Mouse (Mus musculus) kidney, embryonic 15.5 days (tissue): ENCODE data around the gene Myo18b. TPM values are rescaled to one million over a fixed set of nuclear protein-coding genes. Genes with fewer than 3 reads are reported as not detected.

Experiments
- ATAC-seq: fragments of 200-750 bp; cut with Nextera tagmentation; replicated peaks from 2 replicates; pipeline ENCODE4 v1.8.0; 2017; ENCODE audit warnings: moderate TSS enrichment; ENCODE audit not compliant: low FRiP score
- H3K27ac ChIP-seq: fragments of 300-500 bp; sonication (generic); 2 replicates; pipeline ENCODE4 v1.5.1; 2015; ENCODE audit warnings: mild to moderate bottlenecking, inconsistent platforms
- H3K27me3 ChIP-seq: fragments of 300-500 bp; sonication (generic); 2 replicates; pipeline ENCODE4 v1.6.1; 2015; ENCODE audit warnings: inconsistent platforms
- H3K36me3 ChIP-seq: fragments of 300-500 bp; sonication (generic); 2 replicates; pipeline ENCODE4 v1.6.1; 2015; ENCODE audit warnings: inconsistent platforms
- H3K4me1 ChIP-seq: fragments of 300-500 bp; sonication (generic); 2 replicates; pipeline ENCODE4 v1.6.1; 2015; ENCODE audit warnings: inconsistent platforms
- H3K4me2 ChIP-seq: fragments of 300-500 bp; sonication (generic); 2 replicates; pipeline ENCODE4 v1.6.1; 2015; ENCODE audit warnings: moderate library complexity, mild to moderate bottlenecking, inconsistent platforms
- H3K4me3 ChIP-seq: fragments of 300-500 bp; sonication (generic); replicated peaks from 2 replicates; pipeline ENCODE4 v1.5.1; 2015; ENCODE audit warnings: mild to moderate bottlenecking, inconsistent platforms
- H3K9ac ChIP-seq: fragments of 300-500 bp; sonication (generic); 2 replicates; pipeline ENCODE4 v1.6.1; 2015; ENCODE audit warnings: mild to moderate bottlenecking, inconsistent platforms
- H3K9me3 ChIP-seq: fragments of 300-500 bp; sonication (generic); replicated peaks from 2 replicates; pipeline ENCODE4 v1.6.1; 2016; ENCODE audit warnings: inconsistent platforms
- WGBS: fragments of 180-500 bp; shearing (Covaris S2); methylation state at CpG from one replicate; pipeline ENCODE4 v1.1.7; 2015; ENCODE audit warnings: mixed read lengths; 5-methylcytosine and 5-hydroxymethylcytosine counted together
- polyA plus RNA-seq: library from polyadenylated mRNA; unstranded; fragments of >200 nt; fragmentation: Nextera tagmentation; extraction: Ambion mirVana; gene quantifications from 2 replicates; pipeline ENCODE4 v1.2.1, GENCODE M21; 2015

The Myo18b gene
- polyA plus RNA-seq, 1 experiment from 2014 or later, result 0.22 TPM

DNA sequence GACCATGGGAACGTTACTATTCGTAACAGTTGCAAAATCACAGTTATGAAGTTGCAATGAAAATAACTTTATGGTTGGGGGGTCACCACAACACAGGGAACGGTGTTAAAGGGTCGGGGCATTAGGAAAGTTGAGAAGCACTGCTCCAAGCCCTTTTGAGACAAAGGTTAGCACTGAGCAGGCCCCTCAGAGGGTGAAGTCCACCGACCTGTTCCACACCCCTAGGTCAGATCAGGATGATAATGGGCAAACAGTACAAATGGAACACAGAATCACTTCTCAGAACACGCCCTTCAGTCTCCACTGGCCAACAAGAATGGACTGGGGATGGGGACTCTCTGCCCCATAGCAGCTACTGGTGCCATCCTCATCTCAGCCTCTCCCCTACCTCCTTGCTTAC is 23.2 kb downstream of the Myo18b start:
- H3K4me1 ChIP-seq, result no peaks in the 10 kb centered on the region
- H3K36me3 ChIP-seq, result no peaks in the 10 kb centered on the region
- no peak overlapping the region for H3K4me3 ChIP-seq
- H3K4me2 ChIP-seq, result no peak overlapping the region
- no peak for ATAC-seq
- WGBS, result 64% methylated on average over 6 of the region's 6 CpGs
- no peak overlapping the region for H3K9ac ChIP-seq
- H3K27ac ChIP-seq, result no peak overlapping the region
- H3K27me3 ChIP-seq, result peaks cover 17% of the 10 kb centered on the region
- no peaks in the 10 kb centered on the region for H3K9me3 ChIP-seq

DNA sequence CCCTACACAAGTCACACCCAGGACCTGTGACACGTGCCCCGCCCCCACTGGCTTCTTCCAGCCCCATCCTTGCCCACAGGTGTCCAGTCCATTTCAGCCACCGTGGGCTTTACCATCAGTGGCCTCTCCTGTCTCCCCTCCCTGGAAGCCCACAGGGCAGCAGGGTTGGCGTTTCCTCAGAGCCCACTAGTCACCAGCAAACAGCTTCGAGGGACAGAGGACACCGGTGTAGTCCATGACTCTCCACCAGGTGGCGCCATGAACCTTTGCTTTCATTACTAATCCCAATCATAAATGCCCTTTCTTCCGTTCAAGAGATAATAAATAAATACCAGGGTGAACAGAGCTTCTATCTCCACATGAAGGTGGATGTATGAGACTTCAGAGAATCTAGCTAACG is 25.4 kb downstream of the Myo18b start:
- no peak overlapping the region for H3K4me3 ChIP-seq
- 23% methylated on average over 9 of the region's 9 CpGs for WGBS
- H3K4me1 ChIP-seq, result no peaks in the 10 kb centered on the region
- no peak for ATAC-seq
- no peaks in the 10 kb centered on the region for H3K36me3 ChIP-seq
- H3K9ac ChIP-seq, result no peak overlapping the region
- H3K9me3 ChIP-seq, result no peaks in the 10 kb centered on the region
- no peak overlapping the region for H3K4me2 ChIP-seq
- no peak overlapping the region for H3K27ac ChIP-seq
- H3K27me3 ChIP-seq, result peaks cover 21% of the 10 kb centered on the region

DNA sequence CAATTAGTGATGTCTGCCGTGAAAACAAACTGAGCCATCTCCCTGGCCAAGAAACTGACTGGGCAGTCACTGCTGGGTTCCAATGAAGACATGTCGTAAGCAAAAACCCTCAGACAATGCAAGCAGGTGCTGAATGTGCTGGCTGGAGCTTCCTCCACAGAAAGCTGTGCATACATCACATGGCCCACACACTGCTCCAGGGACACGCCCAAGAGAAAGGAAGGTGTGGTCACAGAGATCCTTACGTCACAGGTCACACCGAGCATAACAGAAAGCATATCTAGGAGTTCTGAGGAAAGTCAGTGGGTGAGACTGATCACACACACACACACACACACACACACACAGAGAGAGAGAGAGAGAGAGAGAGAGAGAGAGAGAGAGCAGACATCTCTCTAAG is 27.5 kb downstream of the Myo18b start:
- 82% methylated on average over 5 of the region's 5 CpGs for WGBS
- ATAC-seq, result no peak

DNA sequence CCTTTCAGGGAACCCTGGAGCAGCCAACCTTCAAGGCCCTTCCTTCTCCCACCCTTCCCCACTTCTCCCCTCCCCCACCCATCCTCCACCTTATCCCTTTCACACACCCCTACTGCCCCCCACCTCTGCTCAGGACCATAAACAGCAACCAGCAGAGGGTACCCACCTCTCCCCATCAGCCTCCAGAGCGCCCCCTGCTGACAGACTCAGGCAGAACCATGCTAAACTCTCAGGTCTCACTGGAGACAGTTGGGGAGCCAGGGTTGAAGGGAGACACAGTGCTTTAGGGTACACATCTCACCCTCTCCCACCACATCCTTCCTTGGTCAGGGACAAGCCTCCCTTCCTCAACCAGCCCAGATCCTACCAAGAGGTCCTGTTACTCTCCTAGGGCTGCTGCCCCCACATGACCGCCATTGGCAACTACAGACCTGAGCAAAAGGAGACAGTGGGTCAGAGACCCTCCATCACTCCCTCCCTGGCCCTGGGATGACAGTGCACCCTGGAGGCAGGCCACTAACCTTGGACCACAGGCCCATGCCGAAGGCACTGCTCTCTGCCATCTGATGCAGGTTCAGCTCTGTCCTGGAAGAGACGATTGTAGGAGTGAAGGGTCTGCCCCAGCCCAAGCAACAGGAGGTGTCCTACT is 31.3 kb downstream of the Myo18b start:
- Histone ChIP-seq H3K27me3 (peaks cover 7% of the 10 kb centered on the region), H3K9me3 (no peaks in the 10 kb centered on the region), H3K36me3 (no peaks in the 10 kb centered on the region), H3K4me3 (no peak overlapping the region), H3K4me2 (no peak overlapping the region), H3K27ac (no peak overlapping the region), H3K9ac (no peak overlapping the region), H3K4me1 (peaks cover under 1% of the 10 kb centered on the region; the same call in 1 of the 2 replicates)
- WGBS, result 53% methylated on average over 4 of the region's 4 CpGs
- peak; percentile 46; the same call in 1 of the 2 replicates for ATAC-seq

More for the DNA sequence above, 27.5 kb downstream of the Myo18b start:
- H3K9me3 ChIP-seq, result no peaks in the 10 kb centered on the region
- no peak overlapping the region for H3K27ac ChIP-seq
- H3K36me3 ChIP-seq, result no peaks in the 10 kb centered on the region
- H3K27me3 ChIP-seq, result peaks cover 20% of the 10 kb centered on the region
- H3K4me2 ChIP-seq, result no peak overlapping the region
- H3K4me3 ChIP-seq, result no peak overlapping the region
- H3K9ac ChIP-seq, result no peak overlapping the region
- no peaks in the 10 kb centered on the region for H3K4me1 ChIP-seq

DNA sequence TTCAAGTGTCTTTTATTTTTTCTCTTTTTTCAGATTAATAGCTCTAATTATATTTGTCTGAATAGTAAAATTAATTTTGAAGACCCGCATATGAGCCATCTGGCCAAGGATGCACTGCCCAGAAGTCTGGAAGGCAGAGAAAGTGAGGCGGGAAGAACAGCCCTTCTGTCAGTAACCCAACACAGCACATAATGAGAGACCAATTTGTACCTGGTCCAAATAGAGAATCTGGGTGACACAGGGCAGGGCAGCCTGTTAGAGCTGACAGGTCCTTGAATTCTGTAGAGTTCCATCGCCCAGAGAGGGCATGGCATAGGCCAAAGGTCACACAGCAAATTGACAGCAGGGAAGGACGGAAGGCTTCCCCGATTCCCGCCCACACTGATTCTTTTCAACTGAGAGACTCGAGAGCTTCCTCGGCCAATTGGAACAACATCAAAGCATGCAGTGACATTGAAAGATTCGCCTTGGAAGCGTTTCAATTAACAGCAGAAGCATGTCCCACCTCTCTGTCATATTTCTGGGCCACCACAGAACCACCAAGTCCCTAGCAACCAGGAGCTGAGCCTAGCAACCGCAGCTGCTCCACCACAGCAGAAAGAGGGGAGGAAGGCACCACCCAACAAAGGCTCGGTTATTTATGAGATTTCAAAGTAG is 36.7 kb downstream of the Myo18b start:
- Histone ChIP-seq H3K4me1 (peaks cover 18% of the 10 kb centered on the region), H3K4me2 (no peak overlapping the region), H3K4me3 (no peak overlapping the region), H3K27ac (no peak overlapping the region), H3K9ac (no peak overlapping the region), H3K36me3 (no peaks in the 10 kb centered on the region), H3K9me3 (no peaks in the 10 kb centered on the region), H3K27me3 (peaks cover 11% of the 10 kb centered on the region)
- peak; percentile 52; the same call in 1 of the 2 replicates for ATAC-seq
- WGBS, result 19% methylated on average over 12 of the region's 12 CpGs

DNA sequence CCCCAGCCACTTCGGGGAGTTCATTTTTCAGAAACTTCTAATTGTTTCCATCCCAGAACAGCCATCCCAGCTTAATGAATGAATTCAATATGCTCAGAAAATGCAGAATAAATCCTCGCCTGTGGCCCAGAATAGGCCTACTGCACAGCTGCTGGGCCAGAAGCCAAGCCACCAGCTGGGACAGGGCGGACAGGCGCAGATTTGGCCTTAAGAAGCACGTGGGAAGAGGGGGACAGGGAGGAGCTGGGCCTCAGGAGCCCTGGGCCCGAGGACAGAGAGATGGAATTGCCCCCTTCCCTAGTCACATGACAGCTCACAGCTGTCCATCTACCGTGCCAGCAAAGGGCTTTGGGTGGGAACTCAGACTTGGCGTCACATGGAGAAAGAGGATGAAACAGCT is 43.0 kb downstream of the Myo18b start:
- peak; percentile 44; the same call in 1 of the 2 replicates for ATAC-seq
- WGBS, result 41% methylated on average over 8 of the region's 8 CpGs
- peak overlapping the region; percentile 33; the same call in 1 of the 2 replicates for H3K27ac ChIP-seq

DNA sequence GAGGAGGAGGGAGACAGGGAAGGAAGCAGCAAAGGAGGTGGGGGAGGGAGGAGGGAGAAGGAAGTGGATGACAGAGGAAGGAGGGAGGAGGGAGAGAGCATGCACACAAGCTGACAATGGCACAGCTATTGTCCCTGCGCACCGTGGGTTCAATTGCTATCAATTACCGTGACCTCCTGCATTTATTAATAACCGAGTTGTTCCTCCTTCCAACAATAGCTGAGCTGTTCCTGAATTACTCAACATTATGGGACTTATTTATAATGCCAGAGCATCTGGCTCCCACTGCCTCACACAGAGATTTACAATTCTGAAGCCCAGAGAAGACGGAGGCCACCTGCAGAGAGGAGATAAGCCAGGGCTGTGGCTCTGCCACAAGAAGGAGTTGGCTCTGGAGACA is 44.8 kb downstream of the Myo18b start:
- H3K4me1 ChIP-seq, result peaks cover 41% of the 10 kb centered on the region
- H3K4me2 ChIP-seq, result no peak overlapping the region
- peaks cover 36% of the 10 kb centered on the region for H3K27me3 ChIP-seq
- no peak overlapping the region for H3K27ac ChIP-seq
- no peaks in the 10 kb centered on the region for H3K36me3 ChIP-seq
- H3K4me3 ChIP-seq, result no peak overlapping the region
- H3K9ac ChIP-seq, result no peak overlapping the region
- no peaks in the 10 kb centered on the region for H3K9me3 ChIP-seq
- no peak for ATAC-seq
- 28% methylated on average over 5 of the region's 5 CpGs for WGBS

More for the DNA sequence above, 43.0 kb downstream of the Myo18b start:
- Histone ChIP-seq H3K4me3 (no peak overlapping the region), H3K36me3 (no peaks in the 10 kb centered on the region), H3K9ac (no peak overlapping the region), H3K27me3 (peaks cover 20% of the 10 kb centered on the region), H3K9me3 (no peaks in the 10 kb centered on the region), H3K4me2 (no peak overlapping the region), H3K4me1 (peaks cover 41% of the 10 kb centered on the region)

DNA sequence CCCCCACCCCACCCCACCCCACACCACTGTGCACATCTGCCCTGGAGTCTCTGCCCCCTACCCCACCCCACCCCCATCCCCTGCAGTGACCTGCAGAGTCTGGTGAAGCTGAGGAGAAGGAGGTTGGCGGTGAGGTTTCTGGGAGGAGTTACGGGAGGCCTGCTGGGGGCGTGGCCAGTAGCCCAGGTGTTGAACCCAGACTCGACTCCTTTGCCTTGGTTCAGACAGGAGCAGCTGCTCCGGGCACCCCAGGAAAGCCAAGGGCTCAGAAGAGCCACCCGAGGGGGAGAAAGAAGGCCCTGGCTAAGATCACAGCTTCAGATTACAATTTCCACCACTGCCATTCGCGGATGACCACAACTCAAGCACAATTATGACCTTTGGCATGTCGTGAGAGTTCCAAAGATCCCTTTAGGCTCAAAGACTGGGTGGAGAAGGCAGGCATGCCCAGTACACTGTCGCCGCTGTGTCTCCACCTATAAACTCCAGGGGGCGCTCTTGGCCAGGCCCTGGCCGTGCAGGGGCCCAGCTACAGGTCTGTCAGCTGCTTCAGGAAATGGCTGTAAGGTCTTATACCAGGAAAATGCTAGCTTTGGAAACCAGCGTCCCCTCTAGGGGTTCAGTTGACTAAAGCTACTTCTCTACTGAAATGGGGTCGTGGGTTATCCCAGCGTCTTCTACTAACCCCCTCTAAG is 47.4 kb downstream of the Myo18b start:
- Histone ChIP-seq H3K4me3 (no peak overlapping the region), H3K4me2 (peak overlapping the region; percentile 36), H3K4me1 (peaks cover 41% of the 10 kb centered on the region), H3K27me3 (peaks cover 27% of the 10 kb centered on the region), H3K9me3 (no peaks in the 10 kb centered on the region), H3K27ac (no peak overlapping the region), H3K36me3 (no peaks in the 10 kb centered on the region), H3K9ac (no peak overlapping the region)
- WGBS, result 6% methylated on average over 16 of the region's 16 CpGs
- peak; percentile 72; the same call in 1 of the 2 replicates for ATAC-seq

DNA sequence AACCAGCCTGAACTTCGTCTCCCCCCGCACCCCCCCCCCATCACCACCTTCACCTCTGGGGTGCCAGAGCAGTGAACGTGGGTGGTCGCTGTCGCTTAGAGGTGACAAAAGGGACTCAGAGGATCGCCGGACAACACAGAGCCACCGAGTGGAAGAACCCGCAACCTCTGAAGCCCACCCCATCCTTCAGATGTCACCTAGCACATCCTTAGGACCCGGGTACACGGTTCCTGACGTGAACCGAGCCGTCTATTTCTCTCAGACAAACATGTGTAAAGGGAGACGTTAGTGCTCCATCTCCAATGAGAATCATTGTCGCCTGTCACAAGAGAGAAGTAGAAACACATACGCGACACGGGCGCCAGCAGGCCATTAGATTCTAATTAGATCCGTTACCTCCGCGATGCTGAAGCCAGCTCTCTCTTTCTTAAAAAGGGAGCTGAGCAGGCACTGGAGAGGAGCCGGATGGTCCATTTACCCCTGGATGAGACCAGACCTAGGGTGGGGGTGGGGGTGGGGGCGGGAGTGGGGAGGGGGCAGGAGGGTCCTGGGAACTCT is 48.1 kb downstream of the Myo18b start:
- peaks cover 36% of the 10 kb centered on the region for H3K4me1 ChIP-seq
- no peak overlapping the region for H3K9ac ChIP-seq
- ATAC-seq, result no peak
- no peaks in the 10 kb centered on the region for H3K9me3 ChIP-seq
- no peaks in the 10 kb centered on the region for H3K36me3 ChIP-seq
- peak overlapping the region; percentile 36; the same call in 1 of the 2 replicates for H3K4me2 ChIP-seq
- H3K27ac ChIP-seq, result no peak overlapping the region
- peaks cover 27% of the 10 kb centered on the region for H3K27me3 ChIP-seq
- WGBS, result 12% methylated on average over 25 of the region's 25 CpGs
- H3K4me3 ChIP-seq, result no peak overlapping the region

DNA sequence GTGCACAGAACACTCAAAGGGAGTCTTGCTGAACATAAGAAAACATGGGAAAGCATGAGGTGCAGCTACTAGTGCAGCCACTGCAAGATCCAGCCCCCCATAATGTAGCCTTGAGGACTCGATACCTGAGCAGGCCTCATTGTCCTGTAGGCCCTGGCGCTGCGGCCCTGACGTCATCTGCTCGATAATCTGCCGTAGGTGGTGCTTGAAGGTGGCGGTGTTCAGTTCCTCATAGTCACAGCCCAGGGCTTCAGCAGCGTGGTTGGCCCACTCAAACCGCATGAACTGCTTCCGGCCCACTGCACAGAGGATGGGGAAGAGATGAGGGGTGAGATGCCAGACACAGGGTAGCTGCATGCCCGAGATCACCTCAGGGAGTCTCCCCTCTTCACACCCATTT is 50.0 kb downstream of the Myo18b start:
- no peak for ATAC-seq
- H3K4me1 ChIP-seq, result peaks cover 18% of the 10 kb centered on the region
- H3K9me3 ChIP-seq, result no peaks in the 10 kb centered on the region
- WGBS, result 81% methylated on average over 11 of the region's 11 CpGs
- H3K27ac ChIP-seq, result no peak overlapping the region
- peaks cover 27% of the 10 kb centered on the region for H3K27me3 ChIP-seq
- H3K4me2 ChIP-seq, result no peak overlapping the region
- H3K9ac ChIP-seq, result no peak overlapping the region
- no peak overlapping the region for H3K4me3 ChIP-seq
- no peaks in the 10 kb centered on the region for H3K36me3 ChIP-seq

DNA sequence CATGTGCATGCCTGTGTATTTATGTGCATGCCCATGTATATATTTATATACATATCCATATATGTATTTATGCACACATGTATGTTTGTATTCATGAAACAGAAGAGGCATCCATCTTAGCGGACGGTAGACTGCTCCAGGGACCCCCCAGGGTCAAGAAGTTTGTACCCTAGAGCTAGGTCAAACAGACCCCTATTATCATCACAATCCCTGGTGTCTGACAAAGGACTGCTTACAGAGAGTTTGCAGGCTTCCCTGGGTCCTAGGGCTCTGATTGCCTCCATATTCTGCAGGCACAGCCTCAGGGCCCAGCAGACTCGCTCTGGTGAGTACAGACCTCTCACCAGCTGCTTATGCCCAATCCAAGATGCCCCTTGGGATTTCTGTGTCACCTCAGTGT is 51.7 kb downstream of the Myo18b start:
- peaks cover 23% of the 10 kb centered on the region for H3K27me3 ChIP-seq
- H3K36me3 ChIP-seq, result no peaks in the 10 kb centered on the region
- WGBS, result 84% methylated on average over 3 of the region's 3 CpGs
- no peak for ATAC-seq
- peaks cover 13% of the 10 kb centered on the region for H3K4me1 ChIP-seq
- H3K9me3 ChIP-seq, result no peaks in the 10 kb centered on the region
- H3K9ac ChIP-seq, result no peak overlapping the region
- H3K27ac ChIP-seq, result no peak overlapping the region
- no peak overlapping the region for H3K4me2 ChIP-seq
- no peak overlapping the region for H3K4me3 ChIP-seq

DNA sequence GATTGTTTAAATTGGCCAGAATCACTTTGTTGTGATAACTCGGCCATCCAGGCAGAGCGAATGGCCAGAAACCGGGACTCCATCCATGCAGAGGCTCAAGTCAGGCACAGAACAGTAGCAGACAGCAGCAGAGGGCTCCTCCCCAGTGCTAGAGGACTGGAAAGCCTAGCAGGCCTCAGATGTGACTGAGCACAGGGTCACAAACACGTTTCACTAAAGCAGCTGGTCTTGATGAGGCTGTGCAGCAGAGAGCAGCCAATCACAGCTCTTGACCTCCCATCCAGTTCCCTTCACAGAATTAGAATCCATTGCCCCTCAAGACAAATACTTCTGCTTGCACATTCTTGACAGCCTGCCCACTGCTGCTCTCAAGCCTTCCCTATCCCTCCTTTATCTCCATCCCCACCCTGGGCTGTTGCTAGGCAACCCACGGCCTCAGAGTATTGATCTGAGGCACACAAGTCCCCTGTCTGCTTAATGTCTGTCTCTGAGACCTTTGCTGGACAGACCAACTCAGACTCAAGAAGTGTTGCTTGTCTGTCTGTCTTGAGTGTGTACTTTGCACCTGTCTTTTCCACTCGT is 52.4 kb downstream of the Myo18b start:
- Histone ChIP-seq H3K27me3 (peaks cover 21% of the 10 kb centered on the region), H3K36me3 (no peaks in the 10 kb centered on the region), H3K4me1 (peaks cover 10% of the 10 kb centered on the region), H3K9me3 (no peaks in the 10 kb centered on the region), H3K27ac (no peak overlapping the region), H3K9ac (no peak overlapping the region), H3K4me3 (no peak overlapping the region), H3K4me2 (no peak overlapping the region)
- 34% methylated on average over 6 of the region's 6 CpGs for WGBS
- no peak for ATAC-seq
